Mouse (Mus musculus) embryonic fibroblast, embryonic 13.5 days (primary cell): ENCODE measurements around the gene 2310011J03Rik.

Source experiments
- CTCF ChIP-seq: IDR thresholded peaks from 2 replicates; pipeline ENCODE4 v1.5.1; 2011; ENCODE audit warnings: mild to moderate bottlenecking, control low read depth, low read length, moderate library complexity, borderline replicate concordance; ENCODE audit not compliant: insufficient read depth
- POLR2A ChIP-seq: IDR thresholded peaks from 2 replicates; pipeline ENCODE4 v1.6.1; 2011; ENCODE audit warnings: low read depth, mild to moderate bottlenecking, control low read depth, low read length, moderate library complexity

- TF ChIP-seq CTCF (no peak), POLR2A (no peak)
Measured at GRCm38 (mm10) chr10:80341026-80341425, 20.7 kb upstream of the 2310011J03Rik start.
